Mouse (Mus musculus): Measurements from ENCODE around the gene P2rx7. TPM values are rescaled to one million over a fixed set of nuclear protein-coding genes. Genes with fewer than 3 reads are reported as not detected.

P2rx7 gene
- 0.47 and 1.3 TPM in 2 replicates for polyA plus RNA-seq (2014; fragmentation: Nextera tagmentation; extraction: Ambion mirVana)

DNA sequence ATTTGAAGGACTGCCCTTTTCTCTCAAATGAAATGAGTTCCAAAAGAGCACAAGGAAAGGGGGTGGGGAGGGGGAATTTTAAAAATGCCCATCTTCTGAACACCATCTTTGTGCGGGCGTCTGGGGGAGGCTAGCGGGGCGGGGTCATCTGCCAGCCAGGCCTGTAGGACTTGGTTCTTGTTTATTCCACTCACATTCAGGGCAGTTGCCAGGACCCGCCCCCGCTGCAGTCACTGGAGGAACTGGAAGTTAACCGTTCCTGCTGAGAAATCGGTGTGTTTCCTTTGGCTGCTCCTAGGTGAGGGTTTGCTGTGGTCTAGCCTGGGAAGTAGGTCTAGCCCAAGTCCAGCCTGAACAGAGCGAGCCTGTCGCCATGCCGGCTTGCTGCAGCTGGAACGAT lies at the start of gene P2rx7:
P2rx7 (plus strand) TSS at position 211 of the 400 bp plus-strand sequence.
- Histone ChIP-seq H3K4me1 (replicated peaks; ENCODE audit: control insufficient read depth, insufficient read depth, low read length) (peaks cover 6% of the 10 kb centered on the region), H3K4me3 (ENCODE audit: low read depth, low read length) (no peak within 1 kb of the TSS), H3K9me3 (ENCODE audit: control insufficient read depth, low read length) (no peaks in the 10 kb centered on the region), H3K9ac (ENCODE audit: low read depth, low read length) (peak within 1 kb of the TSS; percentile 2; the same call in 1 of the 2 replicates), H3K4me2 (no peak within 1 kb of the TSS; the same call in 1 of the 2 replicates), H3K27ac (ENCODE audit: low read depth, low read length) (no peak within 1 kb of the TSS), H3K36me3 (ENCODE audit: control insufficient read depth, insufficient read depth, low read length) (no peaks in the 10 kb centered on the region), H3K27me3 (replicated peaks; ENCODE audit: control insufficient read depth, insufficient read depth, low read length) (no peaks in the 10 kb centered on the region)
- ATAC-seq (replicated peaks; ENCODE audit: low FRiP score): no peak
- 58% methylated on average over 12 of the region's 12 CpGs for WGBS
- DNase-seq (ENCODE audit: low spot score): no peak

DNA sequence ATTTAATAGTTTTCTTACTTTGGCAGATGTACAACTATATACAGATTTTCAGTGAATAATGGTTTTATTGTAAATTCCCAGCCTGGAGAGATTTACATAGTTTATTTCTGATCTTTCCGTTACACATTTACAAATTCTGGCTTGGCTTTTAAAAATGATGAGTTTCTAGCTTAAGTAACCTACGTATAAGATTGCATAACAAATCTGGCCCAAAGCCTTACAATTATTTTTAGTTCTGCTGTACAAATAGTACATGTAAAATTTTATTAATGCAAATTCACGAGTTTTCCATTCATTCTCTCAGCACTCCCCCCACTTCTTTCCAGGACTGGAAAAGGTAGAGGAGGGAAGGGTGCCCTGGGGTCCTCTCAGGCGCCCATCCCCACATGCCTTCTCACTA lies 48.2 kb upstream of the P2rx7 start:
- 81% methylated on average over 4 of the region's 4 CpGs for WGBS
- ATAC-seq (replicated peaks; ENCODE audit: low FRiP score) (no peak), DNase-seq (ENCODE audit: low spot score) (no peak)
- Histone ChIP-seq H3K4me1 (replicated peaks; ENCODE audit: control insufficient read depth, insufficient read depth, low read length) (no peaks in the 10 kb centered on the region), H3K36me3 (ENCODE audit: control insufficient read depth, insufficient read depth, low read length) (0 out of 2 replicates have a peak, but pooled peaks cover 6% of the 10 kb centered on the region), H3K27me3 (replicated peaks; ENCODE audit: control insufficient read depth, insufficient read depth, low read length) (no peaks in the 10 kb centered on the region), H3K27ac (ENCODE audit: low read depth, low read length) (no peak overlapping the region), H3K4me3 (ENCODE audit: low read depth, low read length) (no peak overlapping the region), H3K9me3 (ENCODE audit: control insufficient read depth, low read length) (no peaks in the 10 kb centered on the region), H3K4me2 (no peak overlapping the region), H3K9ac (ENCODE audit: low read depth, low read length) (no peak overlapping the region)

DNA sequence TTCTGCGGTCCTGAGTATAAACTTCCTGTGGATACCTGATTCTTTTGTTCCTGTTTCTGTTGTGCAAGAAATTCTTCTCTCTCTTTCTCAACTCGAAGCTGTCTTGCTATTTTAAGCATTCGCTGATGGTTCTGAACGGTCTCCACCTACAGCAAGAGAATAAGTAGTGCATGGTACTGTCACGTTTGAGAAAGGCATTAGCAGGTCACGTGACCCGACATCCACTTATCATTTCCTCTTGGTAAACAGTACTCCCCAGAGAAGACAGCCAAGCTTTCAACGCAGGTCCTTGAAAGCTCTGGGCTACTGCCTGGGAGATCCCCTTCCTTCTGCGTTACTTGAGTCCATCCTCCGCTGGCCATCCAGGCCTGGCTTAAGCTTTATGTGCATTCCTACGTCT lies 41.5 kb upstream of the P2rx7 start:
- no peak overlapping the region for H3K9ac ChIP-seq (ENCODE audit: low read depth, low read length)
- DNase-seq (ENCODE audit: low spot score) (no peak), ATAC-seq (replicated peaks; ENCODE audit: low FRiP score) (0 out of 2 replicates have a peak, but pooled peaks have one; percentile 36)
- H3K27me3 ChIP-seq (replicated peaks; ENCODE audit: control insufficient read depth, insufficient read depth, low read length): no peaks in the 10 kb centered on the region
- H3K4me2 ChIP-seq: no peak overlapping the region; the same call in 1 of the 2 replicates
- no peaks in the 10 kb centered on the region for H3K9me3 ChIP-seq (ENCODE audit: control insufficient read depth, low read length)
- H3K4me3 ChIP-seq (ENCODE audit: low read depth, low read length): no peak overlapping the region
- peaks cover 6% of the 10 kb centered on the region; the same call in 1 of the 2 replicates for H3K36me3 ChIP-seq (ENCODE audit: control insufficient read depth, insufficient read depth, low read length)
- WGBS: 43% methylated on average over 11 of the region's 11 CpGs
- peaks cover 8% of the 10 kb centered on the region; the same call in 1 of the 2 replicates for H3K4me1 ChIP-seq (replicated peaks; ENCODE audit: control insufficient read depth, insufficient read depth, low read length)
- H3K27ac ChIP-seq (ENCODE audit: low read depth, low read length): no peak overlapping the region; the same call in 1 of the 2 replicates

DNA sequence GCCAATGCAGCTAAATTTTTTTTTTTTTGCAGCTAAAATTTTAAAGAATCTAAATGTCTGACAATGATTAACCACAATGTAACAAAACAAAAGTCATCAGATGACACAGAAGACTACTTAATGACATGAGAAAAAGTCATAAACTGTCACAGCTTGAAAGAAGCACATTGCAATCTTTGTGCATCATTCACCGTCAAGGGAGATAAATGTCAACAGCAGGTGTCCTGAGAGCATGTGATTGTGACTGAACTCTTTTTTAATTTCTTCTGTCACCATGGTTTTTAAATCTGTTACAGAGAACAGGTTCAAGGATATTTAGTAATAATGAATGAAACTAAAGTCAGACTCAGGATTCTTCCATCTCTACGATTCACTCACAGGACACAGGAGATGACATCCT lies 38.8 kb upstream of the P2rx7 start:
- no peaks in the 10 kb centered on the region for H3K9me3 ChIP-seq (ENCODE audit: control insufficient read depth, low read length)
- H3K36me3 ChIP-seq (ENCODE audit: control insufficient read depth, insufficient read depth, low read length): no peaks in the 10 kb centered on the region; the same call in 1 of the 2 replicates
- ATAC-seq (replicated peaks; ENCODE audit: low FRiP score) (no peak), DNase-seq (ENCODE audit: low spot score) (no peak)
- WGBS: 82% methylated on average over 2 of the region's 2 CpGs
- no peak overlapping the region for H3K9ac ChIP-seq (ENCODE audit: low read depth, low read length)
- H3K4me2 ChIP-seq: no peak overlapping the region
- H3K27me3 ChIP-seq (replicated peaks; ENCODE audit: control insufficient read depth, insufficient read depth, low read length): no peaks in the 10 kb centered on the region
- no peak overlapping the region for H3K27ac ChIP-seq (ENCODE audit: low read depth, low read length)
- H3K4me3 ChIP-seq (ENCODE audit: low read depth, low read length): no peak overlapping the region
- peaks cover 8% of the 10 kb centered on the region; the same call in 1 of the 2 replicates for H3K4me1 ChIP-seq (replicated peaks; ENCODE audit: control insufficient read depth, insufficient read depth, low read length)

DNA sequence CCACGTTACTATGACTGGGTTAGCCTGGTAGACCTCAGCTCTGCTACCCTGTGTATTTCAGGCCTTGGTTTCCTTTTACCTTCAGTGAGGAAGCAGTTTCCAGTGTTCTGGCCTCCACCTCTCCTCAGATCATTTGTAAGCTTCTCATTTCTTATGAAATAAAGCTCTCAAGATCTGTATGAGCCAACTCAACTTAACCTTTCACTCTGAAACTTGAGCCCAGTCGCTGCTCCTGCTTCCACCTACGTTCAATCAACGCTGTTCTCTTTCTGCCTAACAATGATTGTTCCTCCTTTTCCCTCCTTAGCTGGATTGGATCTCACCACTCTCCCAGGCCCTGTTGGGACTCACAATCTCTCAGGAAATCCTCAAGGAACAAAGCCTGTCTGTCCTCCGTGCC lies 32.1 kb upstream of the P2rx7 start:
- H3K9ac ChIP-seq (ENCODE audit: low read depth, low read length): no peak overlapping the region
- no peaks in the 10 kb centered on the region for H3K36me3 ChIP-seq (ENCODE audit: control insufficient read depth, insufficient read depth, low read length)
- ATAC-seq (replicated peaks; ENCODE audit: low FRiP score): no peak
- no peaks in the 10 kb centered on the region for H3K9me3 ChIP-seq (ENCODE audit: control insufficient read depth, low read length)
- H3K27me3 ChIP-seq (replicated peaks; ENCODE audit: control insufficient read depth, insufficient read depth, low read length): peaks cover 2% of the 10 kb centered on the region; the same call in 1 of the 2 replicates
- no peak overlapping the region for H3K4me2 ChIP-seq
- H3K4me3 ChIP-seq (ENCODE audit: low read depth, low read length): no peak overlapping the region
- H3K4me1 ChIP-seq (replicated peaks; ENCODE audit: control insufficient read depth, insufficient read depth, low read length): 0 out of 2 replicates have a peak, but pooled peaks cover 6% of the 10 kb centered on the region
- DNase-seq (ENCODE audit: low spot score): no peak
- no peak overlapping the region for H3K27ac ChIP-seq (ENCODE audit: low read depth, low read length)
- 71% methylated on average over 5 of the region's 5 CpGs for WGBS

DNA sequence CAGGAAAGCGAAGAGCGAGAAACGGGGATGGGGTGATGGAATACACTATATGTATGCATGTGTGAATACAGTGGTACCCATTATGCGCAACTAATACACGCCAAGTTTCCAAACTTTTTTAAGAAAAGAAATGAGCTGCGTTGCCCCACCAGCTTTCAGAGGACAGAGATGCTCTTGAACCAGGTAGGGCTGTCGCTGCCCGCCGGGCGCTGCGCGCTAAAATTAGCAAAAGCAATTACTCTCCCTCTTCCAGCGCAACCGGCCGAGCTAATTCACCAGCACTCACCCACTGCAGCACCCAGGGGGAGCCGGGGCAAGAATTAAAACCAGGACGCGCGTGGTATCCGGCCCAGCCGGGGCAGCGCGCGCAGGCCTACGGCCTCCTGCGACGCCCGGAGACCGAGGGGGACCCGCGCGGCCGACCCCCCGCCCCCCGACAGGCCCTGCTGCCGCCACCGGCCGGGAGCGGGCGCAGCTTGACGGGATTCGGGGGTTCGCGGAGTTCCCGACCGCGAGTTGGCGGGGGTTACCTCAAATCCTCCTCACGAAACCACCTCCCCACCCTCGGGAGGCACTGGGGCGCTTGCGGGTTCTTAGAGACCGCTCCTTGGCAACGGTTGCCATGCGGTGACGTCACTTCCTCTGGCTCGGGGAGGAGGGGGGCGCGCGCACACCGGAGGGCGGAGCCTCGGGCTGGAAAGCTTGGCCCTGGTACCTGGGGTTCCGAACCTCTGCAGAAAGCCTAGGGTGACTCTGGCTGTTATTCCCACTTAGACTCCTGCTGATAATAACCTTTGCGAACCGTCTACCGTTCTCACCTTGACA lies 29.6 kb upstream of the P2rx7 start, which contains the start of gene Ift81:
Ift81 (minus strand) TSS at position 611 of the 825 bp plus-strand sequence.
- peak within 1 kb of the TSS; percentile 78 for H3K9ac ChIP-seq (ENCODE audit: low read depth, low read length)
- H3K36me3 ChIP-seq (ENCODE audit: control insufficient read depth, insufficient read depth, low read length): no peaks in the 10 kb centered on the region
- H3K4me2 ChIP-seq: peak within 1 kb of the TSS; percentile 98
- ATAC-seq (replicated peaks; ENCODE audit: low FRiP score): peak; percentile 92
- peak within 1 kb of the TSS; percentile 80 for H3K4me3 ChIP-seq (ENCODE audit: low read depth, low read length)
- 4% methylated on average over 67 of the region's 67 CpGs for WGBS
- no peaks in the 10 kb centered on the region for H3K9me3 ChIP-seq (ENCODE audit: control insufficient read depth, low read length)
- peak; percentile 95 for DNase-seq (ENCODE audit: low spot score)
- peaks cover 2% of the 10 kb centered on the region for H3K27me3 ChIP-seq (replicated peaks; ENCODE audit: control insufficient read depth, insufficient read depth, low read length)
- no peak within 1 kb of the TSS for H3K27ac ChIP-seq (ENCODE audit: low read depth, low read length)
- 0 out of 2 replicates have a peak, but pooled peaks cover 6% of the 10 kb centered on the region for H3K4me1 ChIP-seq (replicated peaks; ENCODE audit: control insufficient read depth, insufficient read depth, low read length)

DNA sequence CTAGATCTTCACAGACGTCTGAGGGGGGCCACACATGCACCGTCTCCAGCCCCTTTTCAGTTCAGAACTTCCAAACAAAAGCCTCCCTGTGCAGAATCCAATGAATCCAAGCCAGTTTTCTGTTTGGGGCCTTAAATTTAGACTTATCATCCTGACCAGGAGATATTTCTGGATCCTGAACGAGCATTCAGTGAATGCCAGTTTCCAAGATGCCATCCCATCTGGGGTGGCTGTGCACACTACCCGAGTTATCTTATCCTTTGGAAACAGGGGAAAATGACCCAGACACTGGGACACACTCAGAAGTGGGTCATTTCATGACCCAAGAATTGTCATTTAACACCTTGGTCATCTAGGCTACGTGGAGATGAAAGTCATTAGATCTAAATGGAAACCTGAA lies 26.0 kb upstream of the P2rx7 start:
- Histone ChIP-seq H3K27me3 (replicated peaks; ENCODE audit: control insufficient read depth, insufficient read depth, low read length) (peaks cover 2% of the 10 kb centered on the region), H3K27ac (ENCODE audit: low read depth, low read length) (no peak overlapping the region), H3K4me1 (replicated peaks; ENCODE audit: control insufficient read depth, insufficient read depth, low read length) (0 out of 2 replicates have a peak, but pooled peaks cover 6% of the 10 kb centered on the region), H3K9ac (ENCODE audit: low read depth, low read length) (no peak overlapping the region), H3K4me3 (ENCODE audit: low read depth, low read length) (no peak overlapping the region), H3K36me3 (ENCODE audit: control insufficient read depth, insufficient read depth, low read length) (no peaks in the 10 kb centered on the region), H3K4me2 (no peak overlapping the region), H3K9me3 (ENCODE audit: control insufficient read depth, low read length) (no peaks in the 10 kb centered on the region)
- 73% methylated on average over 5 of the region's 5 CpGs for WGBS
- no peak for ATAC-seq (replicated peaks; ENCODE audit: low FRiP score)
- DNase-seq (ENCODE audit: low spot score): no peak

DNA sequence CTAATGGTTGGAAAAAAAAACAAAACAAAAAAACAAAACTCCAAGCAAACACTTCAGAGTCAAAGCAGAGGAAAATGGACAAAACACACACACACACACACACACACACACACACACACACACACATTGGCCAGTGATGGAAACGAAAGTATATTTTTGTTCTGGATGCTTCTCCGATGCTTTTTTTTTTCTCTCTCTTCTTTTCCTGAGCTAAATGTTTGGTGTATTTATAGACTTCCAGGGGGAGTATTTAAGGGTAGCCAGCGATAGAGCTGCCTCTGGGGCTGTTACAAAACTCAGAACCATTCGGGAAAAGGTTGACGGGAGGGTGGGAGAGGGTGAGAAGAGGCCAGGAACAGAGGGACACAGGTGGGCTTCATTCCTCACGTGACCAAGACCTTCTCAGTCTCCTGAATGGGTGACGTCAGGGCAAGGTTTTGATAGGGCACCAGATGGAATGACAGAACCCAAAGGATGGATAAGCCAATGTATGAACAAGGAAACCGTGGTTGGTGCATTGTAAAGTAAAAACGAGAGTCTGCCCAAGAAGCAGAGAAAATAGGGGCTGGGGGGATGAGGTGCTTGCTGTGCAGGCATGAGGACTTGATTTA lies 23.9 kb upstream of the P2rx7 start:
- Histone ChIP-seq H3K9me3 (ENCODE audit: control insufficient read depth, low read length) (no peaks in the 10 kb centered on the region), H3K4me3 (ENCODE audit: low read depth, low read length) (no peak overlapping the region), H3K27me3 (replicated peaks; ENCODE audit: control insufficient read depth, insufficient read depth, low read length) (no peaks in the 10 kb centered on the region; the same call in 1 of the 2 replicates), H3K27ac (ENCODE audit: low read depth, low read length) (no peak overlapping the region), H3K4me2 (no peak overlapping the region), H3K4me1 (replicated peaks; ENCODE audit: control insufficient read depth, insufficient read depth, low read length) (0 out of 2 replicates have a peak, but pooled peaks cover 6% of the 10 kb centered on the region), H3K36me3 (ENCODE audit: control insufficient read depth, insufficient read depth, low read length) (no peaks in the 10 kb centered on the region), H3K9ac (ENCODE audit: low read depth, low read length) (no peak overlapping the region)
- ATAC-seq (replicated peaks; ENCODE audit: low FRiP score): no peak
- WGBS: 75% methylated on average over 9 of the region's 9 CpGs
- no peak for DNase-seq (ENCODE audit: low spot score)
